Mouse (Mus musculus) olfactory bulb, adult 2 months (tissue): ENCODE data around the gene Eif6.

Experiments
- CTCF ChIP-seq: fragments of 200-500 bp; IDR thresholded peaks from 2 replicates; pipeline ENCODE4 v1.5.1; 2012; ENCODE audit warnings: low read depth, mild to moderate bottlenecking, low read length, moderate library complexity; ENCODE audit not compliant: insufficient read depth
- POLR2A ChIP-seq: fragments of 200-500 bp; IDR thresholded peaks from 2 replicates; pipeline ENCODE4 v1.6.1; 2012; ENCODE audit warnings: mild to moderate bottlenecking, low read depth, low read length, moderate library complexity; ENCODE audit not compliant: insufficient read depth

- TF ChIP-seq CTCF (no peak), POLR2A (no peak)
Measured at GRCm38 (mm10) chr2:155850120-155850519, 23.4 kb upstream of the Eif6 start.
